Mouse (Mus musculus) bone marrow, adult 2 months (tissue): ENCODE measurements around the gene Scyl2. TPM values are rescaled to one million over a fixed set of nuclear protein-coding genes. Genes with fewer than 3 reads are reported as not detected.

Experiments
- H3K27ac ChIP-seq: fragments of 200-500 bp; 2 replicates; pipeline ENCODE4 v1.5.1; 2012; ENCODE audit warnings: low read depth, mild to moderate bottlenecking, control low read depth, inconsistent platforms, low read length; ENCODE audit not compliant: control insufficient read depth, poor library complexity, insufficient read depth
- H3K4me1 ChIP-seq: fragments of 200-500 bp; 2 replicates; pipeline ENCODE4 v1.6.1; 2011; ENCODE audit warnings: low read length; ENCODE audit not compliant: control insufficient read depth, insufficient read depth
- H3K4me3 ChIP-seq: fragments of 200-500 bp; replicated peaks from 2 replicates; pipeline ENCODE3; 2011; ENCODE audit warnings: mild to moderate bottlenecking, low read depth, low read length, control low read depth; ENCODE audit not compliant: control insufficient read depth
- CTCF ChIP-seq: fragments of 200-500 bp; IDR thresholded peaks from 2 replicates; pipeline ENCODE4 v1.5.1; 2011; ENCODE audit warnings: low read length, control low read depth; ENCODE audit not compliant: control insufficient read depth, insufficient read depth
- POLR2A ChIP-seq: fragments of 200-500 bp; IDR thresholded peaks from 2 replicates; pipeline ENCODE4 v1.6.1; 2011; ENCODE audit warnings: low read depth, mild to moderate bottlenecking, control low read depth, low read length, borderline replicate concordance; ENCODE audit not compliant: control insufficient read depth
- WGBS: fragments of 180-500 bp; shearing (Covaris S2); methylation state at CpG from one replicate; pipeline ENCODE4 v1.1.7; 2018; 5-methylcytosine and 5-hydroxymethylcytosine counted together
- polyA plus RNA-seq: library from polyadenylated mRNA; stranded (reverse); fragments of >200 nt; gene quantifications from 2 replicates; pipeline ENCODE4 v1.2.4, GENCODE M21; 2011; ENCODE audit warnings: low replicate concordance; ENCODE audit not compliant: missing spikeins, insufficient read depth, insufficient read length

Scyl2 gene
- polyA plus RNA-seq, 1 experiment: 11.8 TPM

DNA sequence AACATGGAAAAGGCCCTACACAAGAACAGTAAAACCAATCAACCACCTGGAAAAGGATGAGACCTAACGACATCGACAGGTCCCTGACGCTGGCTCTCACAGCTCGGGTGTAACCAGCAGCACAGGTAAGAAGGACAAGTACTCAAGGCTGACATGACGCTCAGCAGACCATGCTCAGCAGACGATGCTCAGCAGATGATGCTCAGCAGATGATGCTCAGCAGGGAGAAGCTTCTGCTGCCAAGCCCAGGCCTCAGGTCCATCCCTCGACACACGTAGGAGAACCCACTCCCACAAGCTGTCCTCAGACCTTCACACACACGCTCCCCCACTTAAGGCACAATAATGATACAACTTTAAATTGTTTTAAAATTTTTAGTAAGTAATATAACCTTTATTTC is 20.4 kb downstream of the Scyl2 start:
- TF ChIP-seq CTCF (no peak), POLR2A (no peak)
- H3K4me1 ChIP-seq: no peaks in the 10 kb centered on the region
- H3K27ac ChIP-seq: no peak overlapping the region
- 92% methylated on average over 9 of the region's 9 CpGs for whole genome bisulfite sequencing
- no peak overlapping the region for H3K4me3 ChIP-seq

- 94% methylated on average over 8 of the region's 8 CpGs for WGBS
- no peak overlapping the region for H3K4me3 ChIP-seq
Measured at GRCm38 (mm10) chr10:89664977-89665645, 21.0 kb downstream of the Scyl2 start.

GRCm38 (mm10) chr10:89656366-89656765 is 29.7 kb downstream of the Scyl2 start:
- Histone ChIP-seq H3K4me3 (no peak overlapping the region), H3K27ac (no peak overlapping the region), H3K4me1 (no peaks in the 10 kb centered on the region)
- WGBS: 86% methylated on average over 5 of the region's 5 CpGs
- no peak for TF ChIP-seq CTCF
- TF ChIP-seq POLR2A: no peak

More at GRCm38 (mm10) chr10:89664977-89665645, 21.0 kb downstream of the Scyl2 start:
- no peaks in the 10 kb centered on the region for H3K4me1 ChIP-seq
- TF ChIP-seq POLR2A (no peak), CTCF (no peak)
- no peak overlapping the region for H3K27ac ChIP-seq

- 90% methylated on average over 8 of the region's 8 CpGs for WGBS
- TF ChIP-seq POLR2A (no peak), CTCF (no peak)
- H3K4me3 ChIP-seq: no peak overlapping the region
- H3K27ac ChIP-seq: no peak overlapping the region
- H3K4me1 ChIP-seq: no peaks in the 10 kb centered on the region
Measured at GRCm38 (mm10) chr10:89652912-89653311, 33.2 kb downstream of the Scyl2 start.

- TF ChIP-seq CTCF: no peak
- TF ChIP-seq POLR2A: no peak
- Histone ChIP-seq H3K27ac (no peak overlapping the region), H3K4me3 (no peak overlapping the region), H3K4me1 (no peaks in the 10 kb centered on the region)
- WGBS: 84% methylated on average over 1 of the region's 1 CpGs
Measured at GRCm38 (mm10) chr10:89651691-89652090, 34.4 kb downstream of the Scyl2 start.

- no peak for TF ChIP-seq CTCF
- TF ChIP-seq POLR2A: no peak
- Histone ChIP-seq H3K4me3 (no peak overlapping the region), H3K4me1 (no peaks in the 10 kb centered on the region), H3K27ac (no peak overlapping the region)
- WGBS: 89% methylated on average over 9 of the region's 9 CpGs
Measured at GRCm38 (mm10) chr10:89646918-89647317, 39.2 kb downstream of the Scyl2 start.

- Histone ChIP-seq H3K4me3 (no peak overlapping the region), H3K4me1 (no peaks in the 10 kb centered on the region), H3K27ac (no peak overlapping the region)
- 81% methylated on average over 3 of the region's 3 CpGs for WGBS
- TF ChIP-seq POLR2A (no peak), CTCF (no peak)
Measured at GRCm38 (mm10) chr10:89637001-89637400, 49.1 kb downstream of the Scyl2 start.

- H3K27ac ChIP-seq: no peak overlapping the region
- 74% methylated on average over 5 of the region's 5 CpGs for WGBS
- H3K4me1 ChIP-seq: no peaks in the 10 kb centered on the region
- no peak for TF ChIP-seq CTCF
- H3K4me3 ChIP-seq: no peak overlapping the region
Measured at GRCm38 (mm10) chr10:89635018-89635417, 51.1 kb downstream of the Scyl2 start.
